Mouse (Mus musculus) midbrain, embryonic 16.5 days (tissue): ENCODE results near the gene Lhfpl2. TPM values are rescaled to one million over a fixed set of nuclear protein-coding genes. Genes with fewer than 3 reads are reported as not detected.

Experiments used
- ATAC-seq: fragments of 200-750 bp; cut with Nextera tagmentation; 2 replicates; pipeline ENCODE4 v1.8.0; 2017; ENCODE audit warnings: moderate TSS enrichment
- H3K27ac ChIP-seq: fragments of 300-500 bp; sonication (generic); 2 replicates; pipeline ENCODE4 v1.5.1; 2014; ENCODE audit warnings: mild to moderate bottlenecking, low read length, mixed read lengths
- H3K27me3 ChIP-seq: fragments of 300-500 bp; sonication (generic); 2 replicates; pipeline ENCODE4 v1.6.1; 2014; ENCODE audit warnings: low read depth, low read length, mixed read lengths; ENCODE audit not compliant: control insufficient read depth, insufficient read depth
- H3K36me3 ChIP-seq: fragments of 300-500 bp; sonication (generic); 2 replicates; pipeline ENCODE4 v1.6.1; 2014; ENCODE audit warnings: mild to moderate bottlenecking, low read length, moderate library complexity, mixed read lengths; ENCODE audit not compliant: control insufficient read depth, insufficient read depth
- H3K4me1 ChIP-seq: fragments of 300-500 bp; sonication (generic); 2 replicates; pipeline ENCODE4 v1.6.1; 2014; ENCODE audit warnings: mild to moderate bottlenecking, low read length, mixed read lengths; ENCODE audit not compliant: control insufficient read depth, insufficient read depth
- H3K4me2 ChIP-seq: fragments of 300-500 bp; sonication (generic); 2 replicates; pipeline ENCODE4 v1.6.1; 2014; ENCODE audit warnings: mild to moderate bottlenecking, low read length, mixed read lengths
- H3K4me3 ChIP-seq: fragments of 300-500 bp; sonication (generic); 2 replicates; pipeline ENCODE4 v1.5.1; 2014; ENCODE audit warnings: low read depth, mild to moderate bottlenecking, low read length, moderate library complexity, mixed read lengths
- H3K9ac ChIP-seq: fragments of 300-500 bp; sonication (generic); 2 replicates; pipeline ENCODE4 v1.6.1; 2014; ENCODE audit warnings: low read depth, low read length, mixed read lengths
- H3K9me3 ChIP-seq: fragments of 300-500 bp; sonication (generic); replicated peaks from 2 replicates; pipeline ENCODE4 v1.6.1; 2014; ENCODE audit warnings: mild to moderate bottlenecking, low read length, mixed read lengths; ENCODE audit not compliant: control insufficient read depth, poor library complexity, severe bottlenecking
- WGBS: fragments of 180-500 bp; shearing (Covaris S2); extraction: QIAGEN DNeasy Blood & Tissue Kit; methylation state at CpG from one replicate; pipeline ENCODE4 v1.1.7; 2014; 5-methylcytosine and 5-hydroxymethylcytosine counted together
- polyA plus RNA-seq: library from polyadenylated mRNA; unstranded; fragments of >200 nt; fragmentation: Nextera tagmentation; extraction: Ambion mirVana; gene quantifications from 2 replicates; pipeline ENCODE4 v1.2.1, GENCODE M21; 2015

Gene Lhfpl2
- polyA plus RNA-seq, 1 experiment from 2014 or later: 16.3 TPM

- H3K36me3 ChIP-seq: no peaks in the 10 kb centered on the region
- H3K4me1 ChIP-seq: no peaks in the 10 kb centered on the region
- ATAC-seq: no peak
- WGBS: 95% methylated on average over 9 of the region's 9 CpGs
- no peaks in the 10 kb centered on the region for H3K9me3 ChIP-seq
- no peak overlapping the region for H3K9ac ChIP-seq
- no peak overlapping the region for H3K4me2 ChIP-seq
- no peak overlapping the region for H3K27ac ChIP-seq
- H3K27me3 ChIP-seq: no peaks in the 10 kb centered on the region
- no peak overlapping the region for H3K4me3 ChIP-seq
Measured at GRCm38 (mm10) chr13:94088788-94089187, 31.2 kb downstream of the Lhfpl2 start.

GRCm38 (mm10) chr13:94089286-94089685, 31.7 kb downstream of the Lhfpl2 start:
- Histone ChIP-seq H3K36me3 (no peaks in the 10 kb centered on the region), H3K27me3 (no peaks in the 10 kb centered on the region), H3K27ac (no peak overlapping the region), H3K4me3 (no peak overlapping the region), H3K9ac (no peak overlapping the region), H3K4me1 (no peaks in the 10 kb centered on the region), H3K9me3 (no peaks in the 10 kb centered on the region), H3K4me2 (no peak overlapping the region)
- WGBS: 77% methylated on average over 9 of the region's 9 CpGs
- ATAC-seq: no peak

GRCm38 (mm10) chr13:94091366-94091765, 33.8 kb downstream of the Lhfpl2 start:
- 48% methylated on average over 2 of the region's 2 CpGs for WGBS
- H3K27ac ChIP-seq: no peak overlapping the region
- H3K9ac ChIP-seq: no peak overlapping the region
- no peak for ATAC-seq
- no peaks in the 10 kb centered on the region for H3K4me1 ChIP-seq
- no peaks in the 10 kb centered on the region for H3K27me3 ChIP-seq
- H3K4me2 ChIP-seq: no peak overlapping the region
- no peak overlapping the region for H3K4me3 ChIP-seq
- no peaks in the 10 kb centered on the region for H3K9me3 ChIP-seq
- no peaks in the 10 kb centered on the region for H3K36me3 ChIP-seq

- Histone ChIP-seq H3K9me3 (no peaks in the 10 kb centered on the region), H3K9ac (no peak overlapping the region), H3K4me3 (no peak overlapping the region), H3K4me1 (no peaks in the 10 kb centered on the region), H3K4me2 (no peak overlapping the region), H3K27ac (no peak overlapping the region), H3K27me3 (no peaks in the 10 kb centered on the region), H3K36me3 (no peaks in the 10 kb centered on the region)
- ATAC-seq: no peak
- WGBS: 86% methylated on average over 4 of the region's 4 CpGs
Measured at GRCm38 (mm10) chr13:94094176-94094575, 36.6 kb downstream of the Lhfpl2 start.

- WGBS: 83% methylated on average over 3 of the region's 3 CpGs
- Histone ChIP-seq H3K9ac (no peak overlapping the region), H3K27ac (no peak overlapping the region)
Measured at GRCm38 (mm10) chr13:94094625-94095024, 37.0 kb downstream of the Lhfpl2 start.

GRCm38 (mm10) chr13:94095202-94095601, 37.6 kb downstream of the Lhfpl2 start:
- ATAC-seq: no peak
- Histone ChIP-seq H3K27me3 (no peaks in the 10 kb centered on the region), H3K9ac (no peak overlapping the region), H3K4me1 (no peaks in the 10 kb centered on the region), H3K4me2 (no peak overlapping the region), H3K27ac (no peak overlapping the region), H3K36me3 (no peaks in the 10 kb centered on the region), H3K4me3 (no peak overlapping the region), H3K9me3 (no peaks in the 10 kb centered on the region)

More at GRCm38 (mm10) chr13:94094625-94095024, 37.0 kb downstream of the Lhfpl2 start:
- H3K9me3 ChIP-seq: no peaks in the 10 kb centered on the region
- H3K36me3 ChIP-seq: no peaks in the 10 kb centered on the region
- H3K4me3 ChIP-seq: no peak overlapping the region
- H3K4me2 ChIP-seq: no peak overlapping the region
- no peaks in the 10 kb centered on the region for H3K27me3 ChIP-seq
- ATAC-seq: no peak
- H3K4me1 ChIP-seq: no peaks in the 10 kb centered on the region

DNA sequence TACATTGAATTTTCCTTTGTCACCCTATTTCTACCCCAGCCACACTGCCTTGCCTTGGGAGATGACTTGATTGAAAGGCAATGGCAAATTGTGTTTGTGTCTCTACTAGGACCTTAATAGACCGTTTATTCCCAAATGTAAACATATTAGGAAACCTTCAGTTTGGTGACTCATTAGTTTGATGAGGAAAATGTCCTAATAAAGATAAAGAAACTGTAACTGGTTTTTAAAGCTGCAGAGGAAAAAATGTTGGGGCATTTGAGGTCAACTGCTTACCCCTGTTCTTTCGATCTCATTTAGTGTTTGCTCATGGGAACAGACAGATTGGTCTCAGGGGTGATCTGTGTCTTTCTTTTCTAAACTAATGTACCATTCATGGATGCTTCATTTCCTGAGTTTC, 40.1 kb downstream of the Lhfpl2 start:
- no peak for ATAC-seq
- H3K9me3 ChIP-seq: no peaks in the 10 kb centered on the region
- no peak overlapping the region for H3K4me3 ChIP-seq
- H3K27ac ChIP-seq: no peak overlapping the region
- no peak overlapping the region for H3K9ac ChIP-seq
- no peaks in the 10 kb centered on the region for H3K36me3 ChIP-seq
- no peak overlapping the region for H3K4me2 ChIP-seq
- H3K27me3 ChIP-seq: no peaks in the 10 kb centered on the region
- H3K4me1 ChIP-seq: no peaks in the 10 kb centered on the region
- WGBS: 83% methylated on average over 2 of the region's 2 CpGs

DNA sequence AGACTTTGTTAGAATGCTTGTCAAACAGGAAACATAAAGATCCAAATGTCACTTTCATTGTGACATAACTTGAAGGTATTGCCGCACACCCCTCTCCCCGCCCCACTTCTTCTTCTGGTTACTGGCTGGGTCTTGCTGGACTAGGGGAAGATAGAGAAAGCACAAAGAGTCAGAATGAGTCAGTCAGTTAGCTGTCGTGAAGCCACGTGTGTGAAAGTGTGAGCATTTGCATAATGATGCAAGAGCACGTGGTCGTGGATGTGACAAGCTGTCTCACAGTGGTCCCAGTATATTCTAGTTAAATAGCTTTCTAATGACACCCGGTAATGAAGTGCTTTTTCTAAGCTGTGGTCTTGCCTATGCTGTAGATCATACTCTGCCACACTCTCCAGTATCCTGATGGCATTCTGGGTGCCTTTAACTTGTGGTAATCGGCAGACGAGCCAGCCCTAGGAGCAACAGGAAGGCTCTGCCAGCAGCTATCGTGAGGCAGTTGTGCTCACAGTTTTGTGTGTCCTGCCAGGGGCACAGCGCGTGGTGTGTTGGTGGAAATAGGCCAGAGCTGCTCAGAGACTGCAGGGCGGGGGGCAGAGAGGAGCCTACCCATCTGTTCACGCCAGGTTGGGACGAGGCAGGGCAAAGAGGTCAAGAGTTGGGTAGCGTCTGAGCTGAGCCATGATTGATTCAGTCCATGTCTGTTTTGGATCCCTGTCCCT, 40.9 kb downstream of the Lhfpl2 start:
- Histone ChIP-seq H3K4me2 (no peak overlapping the region), H3K9ac (no peak overlapping the region), H3K27me3 (no peaks in the 10 kb centered on the region), H3K36me3 (no peaks in the 10 kb centered on the region), H3K4me1 (no peaks in the 10 kb centered on the region), H3K27ac (no peak overlapping the region), H3K9me3 (no peaks in the 10 kb centered on the region), H3K4me3 (no peak overlapping the region)
- 70% methylated on average over 16 of the region's 16 CpGs for WGBS
- no peak; the same call in 1 of the 2 replicates for ATAC-seq

DNA sequence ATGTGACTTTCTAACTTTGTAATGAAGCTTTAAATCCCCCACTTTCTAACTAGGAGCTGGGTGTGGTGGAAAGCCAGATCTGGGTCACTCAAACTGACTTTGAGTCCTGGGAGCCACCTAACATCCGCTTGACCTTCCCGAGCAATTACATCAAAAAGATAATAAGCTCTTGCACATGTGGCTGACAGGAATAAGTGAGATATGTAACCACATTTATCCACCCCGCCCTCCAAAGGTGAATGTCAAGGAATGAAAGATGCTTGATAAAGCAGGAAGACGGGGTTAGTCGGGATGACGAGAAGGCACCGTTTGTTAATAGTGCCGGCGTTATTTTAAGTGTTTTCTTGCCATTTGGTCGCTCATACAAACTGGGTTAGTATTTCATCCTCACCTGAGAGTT, 41.5 kb downstream of the Lhfpl2 start:
- H3K4me1 ChIP-seq: no peaks in the 10 kb centered on the region
- no peaks in the 10 kb centered on the region for H3K9me3 ChIP-seq
- H3K4me3 ChIP-seq: no peak overlapping the region
- no peak overlapping the region for H3K27ac ChIP-seq
- no peak for ATAC-seq
- H3K27me3 ChIP-seq: no peaks in the 10 kb centered on the region
- 96% methylated on average over 10 of the region's 10 CpGs for WGBS
- no peaks in the 10 kb centered on the region for H3K36me3 ChIP-seq
- H3K9ac ChIP-seq: no peak overlapping the region
- no peak overlapping the region for H3K4me2 ChIP-seq
